Mouse (Mus musculus): Measurements from ENCODE around the gene Rpl5. TPM values are rescaled to one million over a fixed set of nuclear protein-coding genes. Genes with fewer than 3 reads are reported as not detected.
A peak's percentile ranks its signal among the peaks of the same experiment; 100 is the strongest.
"Not testable (repeated sequence)": the region's sequence is repeated elsewhere in the genome, so short reads cannot be mapped to it uniquely, and the experiment has no call there.

The Rpl5 gene
- total RNA-seq, 2 experiments from 2014 or later = 36.7 to 45.6 TPM

- intact Hi-C loops (cut with DNase I; ENCODE audit: low total_unique reads) = loop anchor here (10.0 kb wide), 1 partner anchor 95 kb away; no protein-coding TSS in a partner anchor
- no peak for DNase-seq
These were observed 10.1 kb upstream of the Rpl5 start for GRCm38 (mm10) chr5:107889994-107890888.

- intact Hi-C loops (cut with DNase I; ENCODE audit: low total_unique reads) = loop anchor here (10.0 kb wide), 1 partner anchor 97 kb away; no protein-coding TSS in a partner anchor
- not testable (repeated sequence) for DNase-seq
These were observed 8.8 kb upstream of the Rpl5 start for GRCm38 (mm10) chr5:107891515-107891914.

- DNase-seq = no peak
- intact Hi-C loops (cut with DNase I; ENCODE audit: low total_unique reads) = loop anchor here (10.0 kb wide), 1 partner anchor 100 kb away; no protein-coding TSS in a partner anchor
These were observed 5.6 kb upstream of the Rpl5 start for GRCm38 (mm10) chr5:107894676-107895075.

GRCm38 (mm10) chr5:107896265-107896664 is 4.0 kb upstream of the Rpl5 start:
- intact Hi-C loops (cut with DNase I; ENCODE audit: low total_unique reads) = loop anchor here (10.0 kb wide), 1 partner anchor 101 kb away; no protein-coding TSS in a partner anchor
- DNase-seq = no peak

- DNase-seq = peak; percentile 14
- intact Hi-C loops (cut with DNase I; ENCODE audit: low total_unique reads) = no loop called here
These were observed 813 bp downstream of the Rpl5 start for GRCm38 (mm10) chr5:107901014-107901615.

GRCm38 (mm10) chr5:107904325-107904724 is 4.0 kb downstream of the Rpl5 start:
- DNase-seq = no peak
- intact Hi-C loops (cut with DNase I; ENCODE audit: low total_unique reads) = no loop called here

GRCm38 (mm10) chr5:107908514-107909110 is 8.3 kb downstream of the Rpl5 start:
- intact Hi-C loops (cut with DNase I; ENCODE audit: low total_unique reads) = no loop called here
- DNase-seq = no peak

GRCm38 (mm10) chr5:107909668-107910067 is 9.4 kb downstream of the Rpl5 start:
- intact Hi-C loops (cut with DNase I; ENCODE audit: low total_unique reads) = no loop called here
- DNase-seq = no peak

- intact Hi-C loops (cut with DNase I; ENCODE audit: low total_unique reads) = no loop called here
- DNase-seq = no peak
These were observed 9.8 kb downstream of the Rpl5 start for GRCm38 (mm10) chr5:107910084-107910616.

GRCm38 (mm10) chr5:107911012-107911411 is 10.7 kb downstream of the Rpl5 start:
- intact Hi-C loops (cut with DNase I; ENCODE audit: low total_unique reads) = no loop called here
- DNase-seq = no peak

GRCm38 (mm10) chr5:107915280-107915679 is 15.0 kb downstream of the Rpl5 start:
- DNase-seq = no peak
- intact Hi-C loops (cut with DNase I; ENCODE audit: low total_unique reads) = loop anchor here (5.0 kb wide), 1 partner anchor 167 kb away; no protein-coding TSS in a partner anchor

GRCm38 (mm10) chr5:107921400-107922252 is 21.3 kb downstream of the Rpl5 start:
- intact Hi-C loops (cut with DNase I; ENCODE audit: low total_unique reads) = loop anchor here (10.0 kb wide), 1 partner anchor 83 kb away; no protein-coding TSS in a partner anchor
- DNase-seq = no peak

- intact Hi-C loops (cut with DNase I; ENCODE audit: low total_unique reads) = loop anchor here (10.0 kb wide), 1 partner anchor 82 kb away; no protein-coding TSS in a partner anchor
- no peak for DNase-seq
These were observed 22.5 kb downstream of the Rpl5 start for GRCm38 (mm10) chr5:107922836-107923235.

GRCm38 (mm10) chr5:107924564-107924963 is 24.3 kb downstream of the Rpl5 start:
- no peak for DNase-seq

GRCm38 (mm10) chr5:107926550-107927249 is 26.4 kb downstream of the Rpl5 start:
- intact Hi-C loops (cut with DNase I; ENCODE audit: low total_unique reads) = loop anchor here (10.0 kb wide), 1 partner anchor 78 kb away; no protein-coding TSS in a partner anchor
- DNase-seq = no peak

More at GRCm38 (mm10) chr5:107924564-107924963, 24.3 kb downstream of the Rpl5 start:
- intact Hi-C loops (cut with DNase I; ENCODE audit: low total_unique reads) = loop anchor here (10.0 kb wide), 1 partner anchor 80 kb away; no protein-coding TSS in a partner anchor

GRCm38 (mm10) chr5:107932556-107932955 is 32.3 kb downstream of the Rpl5 start:
- intact Hi-C loops (cut with DNase I; ENCODE audit: low total_unique reads) = no loop called here
- no peak for DNase-seq

GRCm38 (mm10) chr5:107933202-107933974 is 33.1 kb downstream of the Rpl5 start:
- DNase-seq = no peak
- intact Hi-C loops (cut with DNase I; ENCODE audit: low total_unique reads) = no loop called here

Measured in gastrocnemius, postnatal 14 days (tissue).